Mouse (Mus musculus): ENCODE measurements around the gene Sla2. TPM values are rescaled to one million over a fixed set of nuclear protein-coding genes. Genes with fewer than 3 reads are reported as not detected.
A peak's percentile ranks its signal among the peaks of the same experiment; 100 is the strongest.
"Not testable (repeated sequence)": the region's sequence is repeated elsewhere in the genome, so short reads cannot be mapped to it uniquely, and the experiment has no call there.

The Sla2 gene
- 1.1 and 1.9 TPM in 2 replicates for polyA plus RNA-seq (2016; fragmentation: Nextera tagmentation; extraction: Ambion mirVana)

DNA sequence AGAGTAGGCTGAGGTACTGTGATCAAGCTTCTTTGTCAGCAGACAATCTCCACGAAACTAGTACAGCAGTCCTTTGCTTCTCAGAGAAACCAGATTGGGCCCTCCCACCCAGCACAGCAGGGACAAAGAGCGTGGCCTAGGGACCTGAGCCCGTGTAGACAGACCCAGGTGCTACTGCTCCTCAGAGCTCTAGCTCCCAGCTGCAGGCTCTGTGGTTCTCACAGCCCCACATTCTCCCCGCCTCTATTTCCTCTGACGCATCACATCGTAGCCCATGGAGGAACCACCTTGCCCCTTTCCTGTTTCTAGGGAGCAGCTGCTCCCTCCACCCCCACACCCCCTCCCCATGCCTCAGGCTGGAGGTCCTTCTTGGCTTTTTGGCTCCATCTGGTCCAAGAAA is at the start of gene Sla2:
Gene Sla2 (minus strand): TSS at position 176 of the 400 bp plus-strand sequence.
- WGBS = 44% methylated on average over 6 of the region's 6 CpGs
- DNase-seq (ENCODE audit: low spot score) = no peak
- H3K36me3 ChIP-seq = no peaks in the 10 kb centered on the region

DNA sequence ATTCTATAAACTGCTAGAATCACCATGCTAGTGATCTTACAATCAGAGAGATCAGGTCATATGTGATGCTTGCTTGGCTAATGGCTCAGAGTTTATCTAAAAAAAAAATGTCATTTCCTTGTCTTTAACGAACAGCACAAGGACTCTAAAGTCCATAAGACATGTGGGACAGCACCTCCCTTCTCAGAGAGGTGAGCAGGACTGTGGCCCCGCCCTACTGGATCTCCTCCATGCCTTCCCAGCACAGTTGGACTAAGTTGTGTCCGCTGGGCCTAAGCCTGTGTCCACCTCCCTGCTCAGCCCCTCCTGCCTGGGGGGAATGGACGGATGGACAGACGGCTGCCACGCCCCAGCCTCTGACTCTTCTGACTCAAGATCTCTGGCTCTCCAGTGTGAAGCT is 48.0 kb upstream of the Sla2 start:
- Histone ChIP-seq H3K27ac (no peak overlapping the region), H3K4me1 (no peaks in the 10 kb centered on the region), H3K27me3 (ENCODE audit: insufficient read depth, poor library complexity, severe bottlenecking) (no peaks in the 10 kb centered on the region), H3K4me3 (no peak overlapping the region), H3K9me3 (no peaks in the 10 kb centered on the region), H3K36me3 (peaks cover 54% of the 10 kb centered on the region)
- DNase-seq (ENCODE audit: low spot score) = no peak
- 85% methylated on average over 6 of the region's 6 CpGs for WGBS

More for the DNA sequence above, at the start of gene Sla2:
- no peaks in the 10 kb centered on the region for H3K9me3 ChIP-seq
- no peak within 1 kb of the TSS for H3K4me3 ChIP-seq
- no peak within 1 kb of the TSS for H3K27ac ChIP-seq
- H3K27me3 ChIP-seq (ENCODE audit: insufficient read depth, poor library complexity, severe bottlenecking) = no peaks in the 10 kb centered on the region
- peaks cover 10% of the 10 kb centered on the region; the same call in 1 of the 2 replicates for H3K4me1 ChIP-seq

DNA sequence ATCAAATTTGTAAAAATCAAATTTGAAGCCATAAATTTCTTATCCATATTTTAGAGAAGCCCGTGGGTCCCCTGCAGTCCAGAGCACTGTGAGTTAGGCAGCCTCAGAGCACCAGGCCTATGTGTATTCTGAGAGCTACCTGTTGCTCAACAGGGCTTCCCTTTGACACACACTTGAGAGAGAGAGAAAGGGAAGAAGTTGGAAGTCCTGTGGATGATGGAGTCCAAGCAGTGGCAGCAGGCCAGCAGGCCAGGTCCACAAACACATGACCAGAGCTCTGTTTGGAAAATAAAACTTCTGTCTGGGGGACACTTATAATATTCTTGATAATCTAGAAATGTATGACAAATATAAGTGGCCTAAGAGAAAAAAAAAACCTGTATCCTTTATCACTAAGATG is 46.4 kb upstream of the Sla2 start:
- Histone ChIP-seq H3K36me3 (peaks cover 60% of the 10 kb centered on the region), H3K27ac (no peak overlapping the region)

DNA sequence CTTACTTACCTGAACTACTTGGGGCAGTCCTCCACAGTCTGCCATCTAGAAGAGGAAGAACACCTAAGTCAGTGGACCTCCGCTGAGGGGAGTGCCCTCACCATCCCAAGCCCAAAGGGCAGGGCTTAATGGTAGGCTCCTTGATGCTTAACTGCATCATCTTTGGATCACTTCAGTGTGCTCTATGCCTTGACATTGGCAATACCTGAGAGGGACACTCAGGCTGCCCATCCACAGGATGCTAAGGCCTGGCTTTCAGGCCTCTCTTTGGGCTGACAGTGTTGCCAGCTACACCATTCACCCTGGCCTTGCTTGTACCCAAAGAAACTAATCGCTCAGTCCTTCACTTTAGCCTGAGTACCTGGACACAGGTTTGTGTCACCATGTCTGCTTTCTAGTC is 44.4 kb upstream of the Sla2 start:
- WGBS = 89% methylated on average over 2 of the region's 2 CpGs
- peak; percentile 52 for DNase-seq (ENCODE audit: low spot score)
- H3K36me3 ChIP-seq = peaks cover 51% of the 10 kb centered on the region

More for the DNA sequence above, 46.4 kb upstream of the Sla2 start:
- no peaks in the 10 kb centered on the region for H3K9me3 ChIP-seq
- WGBS = 88% methylated on average over 1 of the region's 1 CpGs
- no peaks in the 10 kb centered on the region for H3K27me3 ChIP-seq (ENCODE audit: insufficient read depth, poor library complexity, severe bottlenecking)
- peak; percentile 58 for DNase-seq (ENCODE audit: low spot score)
- H3K4me3 ChIP-seq = no peak overlapping the region
- no peaks in the 10 kb centered on the region for H3K4me1 ChIP-seq

DNA sequence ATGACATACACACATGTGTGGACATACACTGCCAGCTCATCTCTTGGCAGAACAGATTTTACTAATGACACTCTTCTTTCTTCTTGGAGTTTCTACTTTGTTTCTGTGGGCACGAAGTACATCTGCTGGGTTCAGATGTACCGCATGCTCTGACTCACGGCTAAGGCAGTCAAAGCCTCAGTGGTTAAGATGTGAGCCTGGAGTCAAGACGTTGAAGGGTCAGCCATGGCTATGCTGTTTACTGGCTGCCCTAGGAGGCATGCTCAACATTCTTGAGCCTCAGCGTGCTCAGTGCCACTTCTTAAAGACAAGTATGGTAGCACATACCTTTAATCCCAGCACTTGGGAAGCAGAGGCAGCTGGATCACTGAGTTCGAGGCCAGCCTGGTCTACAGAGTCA is 43.6 kb upstream of the Sla2 start:
- Histone ChIP-seq H3K27ac (no peak overlapping the region), H3K4me1 (peaks cover 11% of the 10 kb centered on the region; the same call in 1 of the 2 replicates), H3K9me3 (no peaks in the 10 kb centered on the region), H3K36me3 (peaks cover 48% of the 10 kb centered on the region), H3K27me3 (ENCODE audit: insufficient read depth, poor library complexity, severe bottlenecking) (no peaks in the 10 kb centered on the region), H3K4me3 (no peak overlapping the region)
- DNase-seq (ENCODE audit: low spot score) = peak; percentile 54
- 89% methylated on average over 6 of the region's 6 CpGs for WGBS

More for the DNA sequence above, 44.4 kb upstream of the Sla2 start:
- no peak overlapping the region for H3K4me3 ChIP-seq
- no peaks in the 10 kb centered on the region for H3K27me3 ChIP-seq (ENCODE audit: insufficient read depth, poor library complexity, severe bottlenecking)
- H3K4me1 ChIP-seq = peaks cover 3% of the 10 kb centered on the region; the same call in 1 of the 2 replicates
- H3K9me3 ChIP-seq = no peaks in the 10 kb centered on the region
- H3K27ac ChIP-seq = no peak overlapping the region

DNA sequence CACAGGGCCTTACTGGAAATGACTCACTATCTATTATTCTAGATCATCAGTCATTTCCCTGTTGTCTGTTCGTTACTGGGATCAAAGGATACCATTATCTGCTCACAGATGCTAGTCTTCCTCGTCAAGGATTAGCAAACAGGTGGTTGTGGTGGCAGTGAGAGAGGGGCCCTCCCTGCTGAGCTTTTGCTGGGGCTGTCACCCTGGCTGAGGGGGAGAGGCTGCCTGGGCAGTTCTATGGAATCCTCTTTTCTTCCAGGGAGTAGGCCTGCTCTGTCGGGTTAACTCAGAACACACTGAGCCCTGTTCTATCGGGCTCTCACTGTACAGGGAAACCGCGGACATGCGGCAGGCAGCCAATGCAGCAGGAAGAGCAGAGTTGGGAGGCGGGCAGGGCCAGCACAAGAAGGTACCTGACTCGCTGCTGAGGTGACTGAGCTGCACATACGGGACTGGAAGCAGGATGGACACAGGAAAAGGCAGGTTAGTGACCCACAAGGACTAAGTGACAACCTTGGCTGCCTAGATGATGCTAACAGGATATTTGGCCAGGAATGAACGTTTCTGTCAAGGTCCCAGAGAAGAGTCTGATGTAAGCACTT is 42.6 kb upstream of the Sla2 start:
- Histone ChIP-seq H3K4me3 (no peak overlapping the region), H3K4me1 (peaks cover 12% of the 10 kb centered on the region; the same call in 1 of the 2 replicates), H3K27ac (no peak overlapping the region), H3K9me3 (no peaks in the 10 kb centered on the region), H3K27me3 (ENCODE audit: insufficient read depth, poor library complexity, severe bottlenecking) (no peaks in the 10 kb centered on the region), H3K36me3 (peaks cover 43% of the 10 kb centered on the region)
- 64% methylated on average over 11 of the region's 11 CpGs for WGBS
- DNase-seq (ENCODE audit: low spot score) = peak; percentile 59

DNA sequence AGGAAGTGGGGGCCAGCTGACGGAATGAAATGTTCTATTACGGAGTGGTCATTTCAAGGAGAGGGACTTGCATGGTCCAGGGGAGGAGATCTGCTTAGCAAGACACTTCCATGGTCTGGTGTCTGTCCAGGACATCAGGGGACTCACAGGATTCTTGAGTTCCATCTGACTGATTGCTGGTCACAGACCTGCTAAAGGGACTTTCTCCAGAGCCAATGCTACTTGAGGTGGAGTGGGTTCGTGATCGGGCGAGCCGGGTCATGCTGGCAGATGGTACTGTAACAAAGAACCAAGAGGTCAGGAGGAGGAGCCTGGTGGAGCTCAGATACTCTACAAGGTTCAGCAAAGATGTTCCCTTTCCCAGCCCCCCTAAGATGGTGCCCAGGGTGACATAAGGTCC is 41.6 kb upstream of the Sla2 start:
- Histone ChIP-seq H3K27ac (no peak overlapping the region), H3K27me3 (ENCODE audit: insufficient read depth, poor library complexity, severe bottlenecking) (no peaks in the 10 kb centered on the region), H3K36me3 (peaks cover 43% of the 10 kb centered on the region), H3K4me1 (peaks cover 12% of the 10 kb centered on the region), H3K4me3 (no peak overlapping the region), H3K9me3 (no peaks in the 10 kb centered on the region)
- no peak for DNase-seq (ENCODE audit: low spot score)
- 88% methylated on average over 6 of the region's 6 CpGs for WGBS

DNA sequence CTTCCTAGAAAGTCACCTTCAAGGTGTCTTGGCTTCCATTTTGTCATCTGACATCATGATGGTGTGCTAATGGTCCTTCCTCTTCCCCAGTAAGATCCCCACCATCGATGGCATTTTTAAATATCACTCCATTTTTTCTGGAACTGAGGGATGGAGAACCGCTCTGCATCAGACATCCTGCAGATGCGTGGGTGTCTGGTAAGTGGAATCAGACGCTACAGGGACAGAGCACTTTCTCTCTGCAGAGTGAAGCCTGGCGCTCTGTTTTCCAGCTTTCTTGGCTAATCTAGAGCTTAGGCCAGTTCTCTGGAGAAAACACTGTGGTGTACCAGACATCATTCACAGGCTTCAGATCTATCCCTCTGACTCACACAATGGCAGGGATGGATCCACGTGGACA is 40.7 kb upstream of the Sla2 start:
- no peak for DNase-seq (ENCODE audit: low spot score)
- Histone ChIP-seq H3K4me3 (no peak overlapping the region), H3K27ac (no peak overlapping the region), H3K9me3 (no peaks in the 10 kb centered on the region), H3K4me1 (peaks cover 12% of the 10 kb centered on the region), H3K27me3 (ENCODE audit: insufficient read depth, poor library complexity, severe bottlenecking) (no peaks in the 10 kb centered on the region), H3K36me3 (peaks cover 43% of the 10 kb centered on the region)
- 85% methylated on average over 6 of the region's 6 CpGs for WGBS

DNA sequence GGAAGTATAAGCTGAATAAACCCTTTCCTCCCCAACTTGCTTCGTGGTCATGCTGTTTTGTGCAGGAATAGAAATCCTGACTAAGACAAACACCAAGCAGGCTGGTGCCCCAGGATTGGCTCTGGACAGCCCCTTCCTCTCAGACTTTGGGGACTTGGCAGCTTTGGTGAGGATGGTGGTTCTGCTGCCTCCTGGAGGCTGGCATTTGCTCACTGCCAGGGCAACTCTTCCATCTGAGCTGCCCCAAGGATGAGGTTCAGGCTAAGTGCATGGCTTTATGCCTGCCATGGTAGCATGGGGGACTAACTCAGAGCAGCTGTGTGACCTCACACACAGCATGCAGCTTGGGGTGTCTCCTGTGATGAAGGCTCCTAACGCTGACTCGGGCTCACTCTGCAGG is 38.6 kb upstream of the Sla2 start:
- not testable (repeated sequence) for H3K27me3 ChIP-seq (ENCODE audit: insufficient read depth, poor library complexity, severe bottlenecking); H3K9me3 ChIP-seq; H3K27ac ChIP-seq; H3K4me3 ChIP-seq
- Histone ChIP-seq H3K4me1 (peaks cover 12% of the 10 kb centered on the region), H3K36me3 (peaks cover 29% of the 10 kb centered on the region)
- peak; percentile 58 for DNase-seq (ENCODE audit: low spot score)
- 77% methylated on average over 3 of the region's 3 CpGs for WGBS

DNA sequence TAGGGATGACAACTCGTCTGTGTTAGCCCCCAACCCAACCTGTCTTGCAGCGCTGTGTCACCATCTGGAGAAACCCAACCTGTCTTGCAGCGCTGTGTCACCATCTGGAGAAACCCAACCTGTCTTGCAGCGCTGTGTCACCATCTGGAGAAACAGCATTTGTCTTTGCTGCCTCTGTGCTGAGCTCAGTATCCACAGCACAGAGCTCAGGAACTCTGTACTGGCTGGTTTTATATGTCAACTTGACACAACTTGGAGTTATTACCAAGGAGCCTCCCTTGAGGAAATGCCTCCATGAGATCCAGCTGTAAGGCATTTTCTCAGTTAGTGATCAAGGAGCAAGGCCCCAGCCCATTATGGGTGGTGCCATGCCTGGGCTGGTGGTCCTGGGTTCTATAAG is 38.1 kb upstream of the Sla2 start:
- DNase-seq (ENCODE audit: low spot score) = peak; percentile 53
- WGBS = 90% methylated on average over 4 of the region's 4 CpGs
- H3K27ac ChIP-seq; H3K4me3 ChIP-seq; H3K9me3 ChIP-seq; H3K27me3 ChIP-seq (ENCODE audit: insufficient read depth, poor library complexity, severe bottlenecking): not testable (repeated sequence)
- Histone ChIP-seq H3K4me1 (peaks cover 12% of the 10 kb centered on the region), H3K36me3 (peaks cover 25% of the 10 kb centered on the region)

DNA sequence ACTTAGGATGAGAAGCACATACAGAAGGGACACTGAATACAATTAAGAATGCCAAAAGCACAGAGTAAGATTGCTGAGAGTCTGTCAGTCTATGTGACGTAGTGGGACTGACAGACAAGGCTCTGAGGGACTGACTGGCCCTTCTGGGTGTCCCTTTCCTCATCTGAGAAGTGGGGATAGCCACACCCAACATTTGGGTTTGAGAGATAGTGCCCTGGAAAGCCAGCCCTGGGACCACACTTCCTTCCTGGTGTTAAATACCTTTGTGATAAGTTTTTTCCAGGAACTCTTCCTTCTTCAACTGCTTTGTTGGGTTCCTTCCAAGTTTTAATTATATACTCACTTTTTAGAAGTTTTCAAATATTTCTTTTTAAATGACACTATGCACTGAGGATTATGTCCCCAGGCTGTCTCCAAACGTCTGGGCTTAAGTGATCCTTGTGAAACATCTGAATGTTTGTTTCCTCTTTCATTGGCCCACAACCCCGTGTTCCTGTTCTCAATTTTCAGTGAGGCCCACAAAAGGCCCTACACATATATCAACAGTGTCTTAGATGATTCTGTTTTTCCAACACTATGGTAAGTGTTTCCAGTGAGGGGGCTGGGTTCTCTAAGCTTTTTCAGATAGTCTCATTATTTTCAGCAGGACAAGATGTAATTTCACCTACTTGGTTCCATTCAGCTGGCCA is 37.4 kb upstream of the Sla2 start:
- DNase-seq (ENCODE audit: low spot score) = peak; percentile 86
- Histone ChIP-seq H3K9me3 (no peaks in the 10 kb centered on the region), H3K4me3 (no peak overlapping the region), H3K27ac (no peak overlapping the region), H3K36me3 (peaks cover 19% of the 10 kb centered on the region), H3K4me1 (peaks cover 12% of the 10 kb centered on the region), H3K27me3 (ENCODE audit: insufficient read depth, poor library complexity, severe bottlenecking) (no peaks in the 10 kb centered on the region)
- WGBS = 53% methylated on average over 3 of the region's 3 CpGs

DNA sequence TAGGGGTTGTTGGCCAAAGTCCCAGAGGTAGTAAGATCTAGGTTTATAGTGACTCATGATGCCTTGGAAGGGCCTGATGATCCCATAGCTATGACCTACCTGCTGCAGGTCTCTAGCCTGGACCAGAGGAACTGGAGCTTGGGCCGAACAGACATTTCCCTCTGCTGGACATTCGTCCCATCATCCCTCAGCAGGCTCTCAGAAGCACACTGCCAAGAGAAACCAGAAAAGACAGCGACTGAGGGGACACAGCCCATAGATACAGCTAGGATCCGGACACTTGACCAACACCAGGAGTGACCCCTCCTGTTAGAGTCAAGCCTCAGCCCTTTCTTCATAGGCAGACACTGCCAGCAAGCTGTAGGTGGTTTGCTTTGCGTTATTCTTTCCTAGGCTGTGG is 36.1 kb upstream of the Sla2 start:
- 82% methylated on average over 5 of the region's 5 CpGs for WGBS
- peaks cover 12% of the 10 kb centered on the region for H3K4me1 ChIP-seq

DNA sequence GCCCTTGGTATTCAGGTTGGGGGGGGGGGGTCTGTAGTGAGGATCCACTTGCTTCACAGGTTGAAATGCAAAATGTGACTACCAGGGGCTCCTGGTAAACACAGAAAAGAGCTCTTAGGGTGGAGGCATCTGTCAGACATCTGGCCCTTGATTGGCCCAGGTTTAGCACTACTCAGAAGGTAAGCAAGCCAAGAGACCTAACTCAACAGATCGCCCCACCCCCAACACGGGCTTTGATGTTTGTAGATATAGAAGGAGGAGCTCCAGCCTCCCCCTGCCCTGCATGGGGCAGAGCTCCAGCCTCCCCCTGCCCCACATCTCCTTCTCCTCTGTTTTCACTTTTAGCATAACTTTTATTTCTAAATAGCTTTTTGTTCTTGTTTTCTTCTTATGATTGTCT is 32.8 kb upstream of the Sla2 start:
- H3K27me3 ChIP-seq (ENCODE audit: insufficient read depth, poor library complexity, severe bottlenecking) = no peaks in the 10 kb centered on the region
- no peaks in the 10 kb centered on the region for H3K36me3 ChIP-seq
- peaks cover 5% of the 10 kb centered on the region for H3K4me1 ChIP-seq
- H3K27ac ChIP-seq = no peak overlapping the region
- whole genome bisulfite sequencing = 36% methylated on average over 2 of the region's 2 CpGs
- peak; percentile 71 for DNase-seq (ENCODE audit: low spot score)
- H3K9me3 ChIP-seq = no peaks in the 10 kb centered on the region
- H3K4me3 ChIP-seq = no peak overlapping the region

More for the DNA sequence above, 36.1 kb upstream of the Sla2 start:
- Histone ChIP-seq H3K9me3 (no peaks in the 10 kb centered on the region), H3K36me3 (peaks cover 12% of the 10 kb centered on the region), H3K27me3 (ENCODE audit: insufficient read depth, poor library complexity, severe bottlenecking) (no peaks in the 10 kb centered on the region), H3K4me3 (no peak overlapping the region), H3K27ac (peak overlapping the region; percentile 47; the same call in 1 of the 2 replicates)
- DNase-seq (ENCODE audit: low spot score) = peak; percentile 73

Data from heart, embryonic 10.5 days (tissue).